Mouse (Mus musculus) liver, adult 2 months (tissue): ENCODE measurements around the gene Mtcp1. TPM values are rescaled to one million over a fixed set of nuclear protein-coding genes. Genes with fewer than 3 reads are reported as not detected.
A peak's percentile ranks its signal among the peaks of the same experiment; 100 is the strongest.

Experiments used
- DNase-seq: peaks from one replicate; pipeline ENCODE4 v3.0.0-alpha.2; 2011; ENCODE audit warnings: low read depth, low spot score; ENCODE audit errors: extremely low read depth
- H3K27ac ChIP-seq: fragments of 200-500 bp; replicated peaks from 2 replicates; pipeline ENCODE4 v1.5.1; 2012; ENCODE audit warnings: low read depth, mild to moderate bottlenecking, control low read depth, inconsistent platforms, low read length; ENCODE audit not compliant: insufficient read depth
- H3K27me3 ChIP-seq: fragments of 200-500 bp; 2 replicates; pipeline ENCODE4 v1.6.1; 2012; ENCODE audit warnings: mild to moderate bottlenecking, moderate library complexity, low read length, inconsistent platforms; ENCODE audit not compliant: control insufficient read depth, insufficient read depth
- H3K36me3 ChIP-seq: fragments of 200-500 bp; 2 replicates; pipeline ENCODE4 v1.6.1; 2012; ENCODE audit warnings: low read length, inconsistent platforms; ENCODE audit not compliant: control insufficient read depth, insufficient read depth
- H3K4me1 ChIP-seq: fragments of 200-500 bp; 2 replicates; pipeline ENCODE4 v1.6.1; 2011; ENCODE audit warnings: low read length; ENCODE audit not compliant: control insufficient read depth, insufficient read depth
- H3K4me3 ChIP-seq: fragments of 200-500 bp; 2 replicates; pipeline ENCODE4 v1.5.1; 2011; ENCODE audit warnings: low read depth, mild to moderate bottlenecking, control low read depth, low read length, moderate library complexity; ENCODE audit not compliant: insufficient read depth
- H3K79me2 ChIP-seq: fragments of 200-500 bp; 2 replicates; pipeline ENCODE4 v1.6.1; 2012; ENCODE audit warnings: inconsistent platforms, mild to moderate bottlenecking, low read length, moderate library complexity; ENCODE audit not compliant: control insufficient read depth, insufficient read depth
- H3K9ac ChIP-seq: fragments of 200-500 bp; 2 replicates; pipeline ENCODE4 v1.6.1; 2012; ENCODE audit warnings: low read depth, mild to moderate bottlenecking, control low read depth, inconsistent platforms, low read length
- CTCF ChIP-seq: fragments of 200-500 bp; IDR thresholded peaks from 2 replicates; pipeline ENCODE4 v1.5.1; 2011; ENCODE audit warnings: low read depth, low read length, control low read depth
- POLR2A ChIP-seq: fragments of 200-500 bp; IDR thresholded peaks from 2 replicates; pipeline ENCODE4 v1.6.1; 2011; ENCODE audit warnings: low read length, control low read depth; ENCODE audit not compliant: insufficient read depth; ENCODE audit errors: extremely low read depth
- WGBS: fragments of 180-500 bp; shearing (Covaris S2); methylation state at CpG from one replicate; pipeline ENCODE4 v1.1.7; 2018; 5-methylcytosine and 5-hydroxymethylcytosine counted together
- polyA plus RNA-seq: library from polyadenylated mRNA; depleted of rRNA; stranded (reverse); fragments of >200 nt; gene quantifications from 2 replicates; pipeline ENCODE4 v1.2.3, GENCODE M21; 2012; rRNA removed
- total RNA-seq: library from RNA; depleted of rRNA; stranded (reverse); fragments of >200 nt; gene quantifications from 2 replicates; pipeline ENCODE4 v1.2.3, GENCODE M21; 2014; rRNA removed

Mtcp1 gene
- total and polyA plus RNA-seq, 2 experiments, result 2.1 to 8.8 TPM

DNA sequence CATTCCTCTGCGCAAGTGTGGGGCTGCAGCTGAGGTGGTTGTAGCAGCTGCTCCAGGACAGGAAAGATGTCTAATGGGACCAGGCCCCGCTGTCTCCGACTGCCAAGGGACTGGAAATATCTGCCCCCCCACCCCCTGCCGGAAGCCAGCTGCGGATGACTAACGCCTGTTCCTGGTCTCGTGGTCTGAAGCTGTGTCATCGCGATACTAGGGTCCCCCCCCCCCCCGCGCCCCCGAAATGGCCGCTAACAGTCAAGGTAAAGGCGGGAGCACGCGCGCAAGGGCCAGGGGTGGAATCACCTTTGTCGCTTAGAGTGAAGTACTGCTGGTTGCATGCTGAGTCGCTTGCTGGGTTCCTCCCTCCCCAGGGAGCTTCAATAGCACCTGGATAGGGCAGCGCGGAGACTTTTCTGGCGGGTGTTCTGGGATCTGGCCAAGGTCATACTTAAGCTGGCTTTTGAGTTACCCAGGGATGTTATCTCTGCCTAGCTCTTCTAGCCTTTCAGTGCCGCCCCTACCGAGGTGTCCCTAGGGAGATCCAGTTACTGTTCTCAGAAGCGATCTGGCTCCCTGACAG, 34.1 kb downstream of the Mtcp1 start, which contains the start of the genes Fundc2 and F8:
Gene Fundc2 (plus strand): TSS at position 205 of the 577 bp plus-strand sequence.
Gene F8 (minus strand): TSS at position 421 of the 577 bp plus-strand sequence.
- Histone ChIP-seq H3K27me3 (no peaks in the 10 kb centered on the region), H3K4me3 (peak within 1 kb of the TSS; percentile 90), H3K9ac (peak within 1 kb of the TSS; percentile 89), H3K27ac (peak within 1 kb of the TSS; percentile 90), H3K36me3 (0 out of 2 replicates have a peak, but pooled peaks cover 2% of the 10 kb centered on the region), H3K4me1 (peaks cover 2% of the 10 kb centered on the region; the same call in 1 of the 2 replicates), H3K79me2 (no peaks in the 10 kb centered on the region; the same call in 1 of the 2 replicates)
- peak; percentile 60 for DNase-seq
- WGBS, result under 1% methylated on average over 25 of the region's 25 CpGs
- peak; percentile 39 for TF ChIP-seq POLR2A
- no peak for TF ChIP-seq CTCF

DNA sequence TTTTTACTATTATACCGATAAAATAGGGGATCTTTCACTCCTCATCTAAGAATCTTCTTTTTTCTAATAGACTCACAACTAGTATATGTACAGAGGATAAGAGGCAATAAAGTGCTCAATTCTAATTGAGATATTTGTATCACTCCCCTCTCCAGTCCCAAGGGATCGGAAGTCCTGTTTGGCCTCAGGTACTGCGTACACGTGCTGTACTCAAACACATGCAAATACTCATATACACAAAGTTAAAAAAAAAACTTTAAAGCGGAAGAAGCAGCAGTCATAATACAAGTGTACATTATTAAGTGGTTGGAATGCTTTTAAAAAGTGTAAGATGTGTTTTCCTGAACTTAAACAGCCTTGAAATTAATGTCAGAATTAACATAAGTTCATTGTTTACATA, 34.7 kb downstream of the Mtcp1 start:
- no peak overlapping the region for H3K9ac ChIP-seq
- no peak overlapping the region for H3K27ac ChIP-seq
- no peak for TF ChIP-seq CTCF
- no peak for TF ChIP-seq POLR2A
- H3K79me2 ChIP-seq, result no peaks in the 10 kb centered on the region; the same call in 1 of the 2 replicates
- no peak overlapping the region for H3K4me3 ChIP-seq
- H3K36me3 ChIP-seq, result no peaks in the 10 kb centered on the region
- 54% methylated on average over 5 of the region's 5 CpGs for WGBS
- H3K27me3 ChIP-seq, result no peaks in the 10 kb centered on the region
- DNase-seq, result peak; percentile 10
- peaks cover 2% of the 10 kb centered on the region; the same call in 1 of the 2 replicates for H3K4me1 ChIP-seq

DNA sequence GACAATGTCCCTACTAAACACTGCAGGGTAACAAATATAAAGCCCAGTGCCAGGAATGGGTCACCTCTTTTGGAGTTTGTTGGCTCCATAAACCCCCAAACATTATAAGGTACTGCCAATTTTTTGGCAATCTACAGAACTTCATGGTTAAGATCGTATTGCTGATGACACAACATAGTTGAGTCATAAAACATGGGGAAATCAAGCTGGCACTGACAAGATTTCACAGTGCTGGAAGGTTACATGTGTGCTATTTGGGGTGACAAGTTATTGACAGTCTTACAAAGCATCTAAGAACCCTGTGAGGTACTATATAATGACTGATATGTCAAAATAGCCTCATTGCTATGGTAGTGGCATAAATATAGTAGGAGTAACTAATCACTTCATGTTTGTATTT, 35.2 kb downstream of the Mtcp1 start:
- peak; percentile 3 for DNase-seq
- no peaks in the 10 kb centered on the region; the same call in 1 of the 2 replicates for H3K79me2 ChIP-seq
- H3K9ac ChIP-seq, result no peak overlapping the region
- no peak overlapping the region for H3K4me3 ChIP-seq
- no peaks in the 10 kb centered on the region for H3K36me3 ChIP-seq
- no peaks in the 10 kb centered on the region for H3K27me3 ChIP-seq
- H3K27ac ChIP-seq, result no peak overlapping the region
- peaks cover 2% of the 10 kb centered on the region; the same call in 1 of the 2 replicates for H3K4me1 ChIP-seq
- no peak for TF ChIP-seq POLR2A
- TF ChIP-seq CTCF, result no peak
- 11% methylated on average over 1 of the region's 1 CpGs for WGBS

DNA sequence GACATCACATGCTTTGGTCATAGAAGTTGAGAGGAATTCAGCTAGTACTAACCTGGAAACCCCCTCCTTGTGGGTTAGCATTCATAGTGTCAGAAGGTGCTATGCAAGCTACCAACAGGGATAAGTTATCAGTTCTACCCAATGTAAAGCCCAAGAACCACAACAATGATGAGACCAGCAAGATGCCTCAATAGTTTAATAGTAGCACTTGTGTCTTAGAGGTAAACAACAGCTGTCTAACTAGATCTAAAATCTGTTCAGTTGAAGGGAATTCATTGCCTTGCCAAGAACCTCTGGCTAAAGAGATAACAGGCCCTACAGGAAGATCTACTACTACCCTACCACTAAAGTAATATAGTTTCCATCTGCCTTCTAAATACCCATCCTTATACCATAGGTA, 39.6 kb downstream of the Mtcp1 start:
- Histone ChIP-seq H3K79me2 (no peaks in the 10 kb centered on the region), H3K27ac (no peak overlapping the region), H3K27me3 (no peaks in the 10 kb centered on the region), H3K4me3 (no peak overlapping the region), H3K9ac (no peak overlapping the region), H3K36me3 (no peaks in the 10 kb centered on the region), H3K4me1 (peaks cover 2% of the 10 kb centered on the region; the same call in 1 of the 2 replicates)
- DNase-seq, result no peak
- no peak for TF ChIP-seq POLR2A
- no peak for TF ChIP-seq CTCF

DNA sequence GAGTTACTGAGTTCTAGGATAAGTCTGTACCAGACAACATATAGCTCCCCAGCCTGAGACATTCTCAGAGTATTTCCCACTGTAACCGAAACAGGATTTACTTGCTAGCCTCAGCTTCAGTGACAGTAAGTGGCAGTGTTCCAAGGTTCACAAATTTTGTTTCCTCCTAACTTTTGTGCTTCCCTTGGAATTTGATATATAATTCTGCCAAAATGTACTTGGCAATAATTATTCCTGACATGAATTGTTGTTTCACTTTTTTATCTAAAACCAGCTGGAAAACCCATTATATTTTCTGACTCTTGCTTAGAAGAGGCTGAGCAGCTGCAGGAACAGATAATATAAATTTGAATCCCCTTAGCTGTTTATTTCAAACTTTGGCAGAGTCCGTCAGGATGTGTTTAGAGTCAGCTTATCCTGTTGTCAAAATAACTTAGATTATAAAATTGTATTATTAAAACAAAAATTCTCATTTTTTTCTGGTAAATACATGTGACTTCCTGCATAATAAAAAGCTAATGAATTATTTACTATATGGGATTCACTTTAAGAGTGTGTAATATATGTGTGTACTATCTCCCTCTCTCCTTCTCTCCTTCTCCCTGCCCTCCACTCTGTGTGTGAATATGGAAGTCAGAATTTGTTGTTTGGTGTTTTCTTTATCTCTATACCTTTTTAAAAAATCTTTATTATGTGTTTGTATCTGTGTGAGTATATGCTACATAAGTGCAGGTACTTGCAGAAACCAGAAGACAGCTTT, 43.5 kb downstream of the Mtcp1 start:
- 75% methylated on average over 2 of the region's 2 CpGs for WGBS
- Histone ChIP-seq H3K27ac (0 out of 2 replicates have a peak overlapping the region, but pooled peaks have one; percentile 48), H3K4me1 (no peaks in the 10 kb centered on the region)

DNA sequence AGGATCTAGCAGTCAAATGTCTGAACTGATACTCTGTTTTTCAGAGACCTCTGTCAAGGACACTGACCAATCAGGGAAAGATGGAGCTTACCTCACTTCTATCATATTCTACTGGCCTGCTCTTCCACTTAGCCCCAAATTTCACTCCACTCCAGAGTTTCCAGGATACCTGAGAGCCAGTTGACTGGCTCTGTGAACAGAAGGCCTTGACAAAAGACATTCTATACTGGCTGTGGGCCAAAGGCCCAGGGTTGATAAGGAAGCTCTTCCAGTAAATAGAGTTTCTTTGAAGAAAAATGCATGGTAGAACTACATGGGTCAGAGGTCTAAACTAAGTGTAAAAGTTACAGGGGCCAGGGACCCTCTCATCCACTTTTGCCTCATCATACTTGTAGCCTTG, 46.2 kb downstream of the Mtcp1 start:
- no peak overlapping the region for H3K9ac ChIP-seq
- no peak for DNase-seq
- H3K27me3 ChIP-seq, result no peaks in the 10 kb centered on the region
- H3K79me2 ChIP-seq, result no peaks in the 10 kb centered on the region
- H3K27ac ChIP-seq, result no peak overlapping the region; the same call in 1 of the 2 replicates
- no peak for TF ChIP-seq POLR2A
- TF ChIP-seq CTCF, result no peak
- H3K4me3 ChIP-seq, result no peak overlapping the region
- H3K4me1 ChIP-seq, result no peaks in the 10 kb centered on the region
- no peaks in the 10 kb centered on the region for H3K36me3 ChIP-seq

More for the DNA sequence above, 43.5 kb downstream of the Mtcp1 start:
- peak; percentile 20 for DNase-seq
- H3K9ac ChIP-seq, result no peak overlapping the region
- no peaks in the 10 kb centered on the region for H3K79me2 ChIP-seq
- no peaks in the 10 kb centered on the region for H3K36me3 ChIP-seq
- H3K27me3 ChIP-seq, result no peaks in the 10 kb centered on the region
- TF ChIP-seq POLR2A, result no peak
- no peak for TF ChIP-seq CTCF
- no peak overlapping the region for H3K4me3 ChIP-seq

Other genes starting within 250 kb of the Mtcp1 start
- gene Fundc2, start 34.2 kb downstream of the Mtcp1 start, total RNA-seq, result 5.6 and 6.8 TPM in 2 replicates
- gene Fundc2, start 34.2 kb downstream of the Mtcp1 start, polyA plus RNA-seq, result 1.1 and 1.2 TPM in 2 replicates
- gene F8, start 34.0 kb downstream of the Mtcp1 start, total RNA-seq, result 21.3 and 32.5 TPM in 2 replicates
- 0.57 and 1.6 TPM in 2 replicates for gene F8, start 34.0 kb downstream of the Mtcp1 start, polyA plus RNA-seq
- 4.6 and 5.0 TPM in 2 replicates for gene Cmc4, start within 50 bp of the Mtcp1 start, total RNA-seq
- gene Cmc4, start within 50 bp of the Mtcp1 start, polyA plus RNA-seq, result 2.2 and 2.9 TPM in 2 replicates
- 14.0 and 14.6 TPM in 2 replicates for gene Brcc3, start within 50 bp of the Mtcp1 start, total RNA-seq
- gene Brcc3, start within 50 bp of the Mtcp1 start, polyA plus RNA-seq, result 8.7 and 9.1 TPM in 2 replicates
- gene Vbp1, start 97.7 kb upstream of the Mtcp1 start, total RNA-seq, result 15.2 and 18.4 TPM in 2 replicates
- gene Vbp1, start 97.7 kb upstream of the Mtcp1 start, polyA plus RNA-seq, result 1.2 TPM in 2 replicates
- under 0.01 and 0.09 TPM in 2 replicates for gene Rab39b, start 161.6 kb upstream of the Mtcp1 start, total RNA-seq
- gene Rab39b, start 161.6 kb upstream of the Mtcp1 start, polyA plus RNA-seq, result not detected in 2 replicates